Mouse (Mus musculus) heart, postnatal 36 days (tissue): ENCODE measurements around the gene Sptlc2. TPM values are rescaled to one million over a fixed set of nuclear protein-coding genes. Genes with fewer than 3 reads are reported as not detected.
A peak's percentile ranks its signal among the peaks of the same experiment; 100 is the strongest.

Experiments used
- DNase-seq, 2 experiments: peaks; one replicate each; pipeline ENCODE4 v3.0.0; 2021 to 2022
- intact Hi-C: fragments of 180-260 bp; cut with DNase I; formaldehyde crosslinking; loops from one replicate; pipeline ENCODE4 v1.15.1; 2025
- total RNA-seq, 2 experiments: library from RNA; stranded (reverse); gene quantifications; 2 replicates each; pipeline ENCODE4 v1.2.3; 2021

Gene Sptlc2
- total RNA-seq, 2 experiments from 2014 or later: 27.2 to 28.8 TPM

DNA sequence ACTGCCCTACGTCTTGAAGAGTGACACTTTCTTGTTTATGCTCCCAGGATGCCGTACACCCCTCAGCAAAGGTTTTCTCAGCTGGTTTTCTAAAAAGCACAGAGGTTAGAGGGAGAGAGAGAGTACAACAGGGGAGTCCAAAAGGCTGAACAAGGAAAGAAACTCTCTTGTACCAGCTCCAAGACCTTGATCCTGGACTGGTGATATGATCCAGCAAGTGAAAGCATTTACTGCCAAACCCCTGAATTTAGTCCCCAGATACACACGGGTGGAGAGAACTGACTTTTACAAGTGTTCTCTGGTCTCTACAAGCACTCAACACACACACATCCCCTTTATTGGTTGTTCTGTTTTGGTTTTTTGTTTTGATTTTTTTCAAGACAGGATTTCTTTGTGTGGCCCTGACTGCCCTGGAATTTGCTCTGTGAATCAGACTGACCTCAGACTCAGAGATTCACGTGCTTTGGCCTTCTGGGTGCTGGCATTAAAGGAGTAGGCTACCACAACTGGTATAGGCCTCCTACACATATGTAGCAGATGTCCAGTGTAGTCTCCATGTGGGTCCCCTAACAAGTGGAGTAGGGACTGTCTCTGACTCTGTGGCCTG, 9.8 kb upstream of the Sptlc2 start:
- intact Hi-C loops: no loop called here
- no peak for DNase-seq

DNA sequence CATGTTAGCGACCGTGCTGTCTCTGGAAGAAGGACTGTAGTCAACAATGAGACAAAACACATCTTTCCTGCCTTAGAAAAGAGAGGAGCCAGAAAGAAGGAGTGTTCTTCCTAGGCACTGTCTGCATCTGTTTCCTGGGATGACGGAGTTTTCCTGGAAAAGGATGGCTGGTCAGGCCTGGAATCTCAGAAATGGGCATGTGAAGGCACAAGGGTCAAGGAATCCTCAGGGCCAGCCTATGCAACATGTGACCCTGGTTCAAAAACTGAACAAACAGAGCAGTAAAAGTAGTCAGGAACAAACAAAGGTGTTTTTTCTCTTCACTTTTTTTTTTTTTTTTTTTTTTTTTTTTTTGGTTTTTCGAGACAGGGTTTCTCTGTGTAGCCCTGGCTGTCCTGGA, 9.0 kb upstream of the Sptlc2 start:
- intact Hi-C loops: no loop called here
- DNase-seq: no peak

DNA sequence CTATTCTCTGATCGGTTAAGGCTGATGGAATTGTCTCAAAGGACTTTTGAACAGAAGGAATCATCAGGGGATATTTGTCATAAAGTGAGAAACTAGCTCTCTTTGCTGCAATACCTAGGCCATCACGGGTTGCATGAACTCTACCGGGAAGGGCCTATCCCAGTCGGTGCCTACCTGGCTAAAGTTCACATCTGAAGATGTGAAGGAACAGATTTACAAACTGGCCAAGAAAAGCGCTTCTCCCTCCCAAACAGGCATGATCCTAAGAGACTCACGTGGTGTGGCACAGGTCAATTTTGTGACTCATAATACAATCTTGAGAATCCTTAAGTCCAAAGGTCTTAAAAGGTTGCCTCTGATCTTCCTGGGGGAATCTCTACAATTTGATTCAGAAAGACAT, 6.2 kb upstream of the Sptlc2 start:
- intact Hi-C loops: no loop called here
- DNase-seq: no peak

DNA sequence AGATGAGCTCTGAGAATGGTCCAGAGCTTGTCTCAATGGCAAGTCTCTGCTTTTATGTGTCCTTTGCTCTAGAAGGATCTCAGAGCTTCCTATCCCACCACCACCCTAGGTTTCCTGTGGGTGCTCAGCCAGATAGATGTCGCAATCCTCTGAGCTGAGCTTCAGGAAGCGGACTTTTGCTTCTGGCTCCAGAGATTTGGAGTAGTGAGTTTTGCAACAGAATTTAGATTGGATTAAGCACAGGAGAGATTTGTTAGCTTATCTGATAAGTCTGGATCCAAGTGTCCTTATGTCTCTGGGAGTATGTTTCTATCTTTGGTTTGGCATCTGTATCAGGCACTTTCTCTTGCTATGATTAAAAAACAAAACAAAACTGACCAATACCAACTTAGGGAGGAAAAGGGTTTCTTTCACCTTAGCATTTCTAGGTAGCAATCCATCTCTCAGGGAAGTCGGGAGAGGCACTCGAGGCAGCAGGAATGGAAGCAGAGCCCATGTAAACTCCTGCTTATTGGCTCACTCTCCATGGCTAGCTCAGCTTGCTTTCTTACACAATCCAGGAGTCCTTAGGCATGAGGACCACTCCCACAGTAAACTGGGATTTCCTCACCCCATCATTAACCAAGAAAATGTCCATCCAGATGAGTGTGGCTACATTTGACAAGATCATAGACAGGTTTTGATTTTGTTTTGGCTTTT, 5.4 kb upstream of the Sptlc2 start:
- intact Hi-C loops: loop anchor here (2.0 kb wide), 1 partner anchor 13 kb away; no protein-coding TSS in a partner anchor
- DNase-seq: peak; percentile 59 to 61

DNA sequence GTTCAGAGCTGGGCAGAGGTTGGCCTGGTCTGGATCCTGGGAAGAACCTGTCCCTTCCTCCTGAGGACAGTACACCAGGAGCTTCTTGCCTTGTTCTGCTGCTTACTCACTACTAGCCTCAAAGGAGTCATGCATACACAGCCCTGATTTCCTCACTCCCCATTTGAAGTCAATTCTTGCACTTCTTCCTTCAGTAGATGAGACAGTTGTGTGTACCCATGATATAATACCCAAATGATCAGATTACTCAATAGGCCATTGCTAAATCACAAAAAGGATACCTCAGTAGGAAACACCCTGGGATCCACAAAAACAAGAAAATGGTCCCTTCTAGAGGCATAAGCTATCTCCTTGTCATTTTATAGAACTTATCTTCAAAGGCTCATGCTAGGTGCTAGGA, 3.2 kb upstream of the Sptlc2 start:
- intact Hi-C loops: no loop called here
- DNase-seq: no peak

DNA sequence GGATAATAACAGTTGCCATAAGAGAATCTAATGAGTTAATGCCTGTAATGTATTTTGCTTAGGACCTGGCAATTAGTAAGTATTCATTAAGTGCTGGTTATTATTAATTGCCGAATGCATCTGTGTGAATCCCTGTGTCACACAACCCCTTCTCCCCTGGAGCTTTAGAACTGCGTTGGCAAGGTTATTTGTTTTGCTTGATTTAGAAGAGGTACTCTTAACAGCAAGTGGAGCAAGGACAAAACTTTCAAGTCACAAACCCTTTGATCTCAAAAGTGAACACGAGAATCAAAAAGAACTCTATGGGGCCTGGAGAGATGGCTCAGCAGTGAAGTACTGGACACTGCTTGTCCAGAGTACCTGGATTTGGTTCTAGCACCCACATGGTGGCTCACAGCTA, 1.1 kb upstream of the Sptlc2 start:
- intact Hi-C loops: no loop called here
- DNase-seq: no peak

DNA sequence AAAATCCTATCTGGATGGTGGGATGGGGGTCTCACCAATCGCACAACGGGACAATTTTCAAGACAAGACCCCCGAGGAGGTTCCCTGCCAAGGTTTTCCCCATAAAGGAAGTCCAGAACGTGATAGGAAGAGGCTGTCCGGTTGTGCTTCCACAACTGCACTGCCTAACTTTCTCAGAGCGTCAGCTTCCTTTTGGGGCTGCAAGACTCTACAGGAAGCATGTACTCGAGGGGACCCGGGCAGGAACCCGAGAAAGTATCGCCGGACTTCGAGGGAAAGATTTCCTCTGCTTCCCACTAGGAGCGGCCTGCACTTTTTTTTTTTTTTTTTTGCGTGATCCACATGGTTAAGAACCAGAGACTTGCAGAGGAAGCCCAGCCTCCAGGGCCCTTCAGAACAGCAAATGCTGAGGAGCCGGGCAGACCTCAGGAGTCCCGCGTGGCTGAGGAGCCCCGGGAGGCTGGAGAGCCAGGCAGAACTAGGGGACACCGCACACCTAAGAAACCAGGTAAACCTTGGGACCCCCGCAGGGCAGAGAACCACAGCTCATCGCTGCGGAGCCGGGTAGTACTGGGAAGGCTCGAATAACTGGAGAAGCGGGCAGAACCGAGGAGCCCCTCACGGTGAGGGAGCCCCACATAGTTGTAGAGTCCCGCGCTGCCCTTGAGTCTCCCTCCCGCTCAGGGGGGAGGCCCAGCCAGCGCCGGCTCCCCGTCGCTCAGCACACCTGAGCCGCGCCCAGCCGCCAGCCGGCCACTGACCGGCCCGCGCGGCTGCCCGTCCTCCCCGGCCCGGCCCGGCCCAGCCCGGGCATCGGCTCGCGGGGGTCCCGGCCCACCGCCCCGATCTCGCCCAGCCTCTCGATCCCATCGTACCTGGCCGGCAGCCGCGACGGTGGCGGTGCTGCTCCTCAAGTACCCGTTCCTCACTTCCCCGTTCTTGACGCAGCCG, 709 bp downstream of the Sptlc2 start:
- peak; percentile 47 to 48 for DNase-seq
- intact Hi-C loops: no loop called here

DNA sequence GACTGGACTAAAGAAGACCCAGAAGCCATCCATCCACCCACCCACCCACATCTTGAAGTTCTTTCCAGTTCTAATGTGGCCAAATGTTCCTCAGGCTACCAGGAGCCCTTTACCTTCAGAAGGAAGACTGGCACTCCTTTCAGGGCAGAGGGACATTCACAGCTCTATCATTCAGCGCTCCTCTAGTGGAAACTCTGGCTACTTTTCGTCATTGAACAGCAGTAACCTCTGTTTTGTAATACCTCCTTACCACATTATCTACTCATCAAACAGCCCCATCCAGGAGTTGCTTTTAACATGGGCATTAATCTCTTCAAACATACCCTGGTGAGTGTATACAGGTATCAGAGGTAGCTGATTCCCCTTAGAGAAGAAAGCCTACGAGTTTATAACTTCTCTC, 3.1 kb downstream of the Sptlc2 start:
- intact Hi-C loops: no loop called here
- DNase-seq: no peak

DNA sequence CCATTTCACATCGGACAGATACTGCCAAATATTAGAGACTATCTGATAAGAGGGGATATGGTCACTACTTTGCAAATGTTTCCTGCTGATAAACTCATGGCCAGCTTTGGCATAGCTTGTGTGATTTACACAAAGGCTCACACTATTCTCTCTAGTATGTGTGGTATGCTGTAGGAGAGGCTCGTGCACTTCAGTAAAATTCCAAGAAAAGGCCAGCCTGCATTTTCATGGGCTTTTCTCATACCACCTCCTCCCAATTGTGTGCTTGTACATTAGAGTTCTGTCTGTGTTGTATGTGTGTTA, 6.8 kb downstream of the Sptlc2 start:
- no peak for DNase-seq
- intact Hi-C loops: no loop called here

DNA sequence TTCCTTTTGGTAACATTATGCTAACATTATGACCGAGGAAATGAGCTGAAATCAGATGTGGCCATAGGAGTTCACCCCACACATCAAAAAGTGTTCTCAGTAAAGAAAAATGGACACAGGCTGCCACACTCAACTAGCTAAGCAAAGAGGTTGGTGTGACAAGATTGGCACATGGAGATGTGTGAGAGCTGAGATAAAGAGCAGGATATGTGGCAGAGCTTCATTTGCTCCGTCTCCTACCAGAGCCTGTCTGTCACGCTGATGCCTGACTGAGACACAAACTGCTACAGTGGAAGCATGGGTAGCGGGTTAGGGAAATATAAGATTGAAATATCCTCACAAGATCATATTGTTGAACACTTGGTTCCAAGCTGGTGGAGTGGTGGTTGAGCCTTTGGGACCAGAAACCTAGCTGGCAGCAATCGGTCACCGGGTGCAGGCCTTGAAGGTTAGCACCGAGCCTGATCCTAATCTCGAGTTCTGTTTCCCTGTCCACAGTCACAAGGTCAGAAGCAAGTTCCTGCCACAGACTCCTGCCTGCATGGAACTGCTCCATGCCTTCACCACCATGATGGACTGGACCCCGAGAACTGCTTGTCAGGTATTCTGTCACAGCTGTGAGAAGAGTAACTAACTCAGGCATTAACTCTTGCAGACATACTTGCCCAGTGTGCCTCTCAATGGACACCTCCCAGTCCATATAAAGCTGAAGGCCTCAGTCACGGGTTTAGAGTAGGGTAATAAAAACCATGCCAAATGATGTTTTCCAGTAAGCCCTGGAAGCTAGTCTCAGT, 7.4 kb downstream of the Sptlc2 start:
- intact Hi-C loops: no loop called here
- no peak for DNase-seq

DNA sequence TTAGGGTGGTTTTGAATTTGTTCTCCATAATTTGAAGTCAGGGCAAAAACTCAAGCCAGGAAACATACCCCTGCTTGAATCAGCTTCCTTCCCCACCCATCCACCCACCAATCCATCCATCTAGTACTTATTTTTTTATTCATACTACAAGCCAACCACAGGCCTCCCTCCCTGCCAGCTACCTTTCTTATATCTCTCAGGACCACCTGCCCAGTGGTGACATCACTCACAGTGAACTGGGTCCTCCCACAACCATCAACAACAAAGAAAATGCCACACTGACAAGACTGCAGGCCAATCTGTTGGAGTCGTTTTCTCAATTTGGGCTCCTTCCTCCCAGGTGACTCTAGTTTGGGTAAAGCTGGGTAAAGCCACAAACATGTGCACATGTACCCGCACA, 8.7 kb downstream of the Sptlc2 start:
- intact Hi-C loops: no loop called here
- no peak for DNase-seq

DNA sequence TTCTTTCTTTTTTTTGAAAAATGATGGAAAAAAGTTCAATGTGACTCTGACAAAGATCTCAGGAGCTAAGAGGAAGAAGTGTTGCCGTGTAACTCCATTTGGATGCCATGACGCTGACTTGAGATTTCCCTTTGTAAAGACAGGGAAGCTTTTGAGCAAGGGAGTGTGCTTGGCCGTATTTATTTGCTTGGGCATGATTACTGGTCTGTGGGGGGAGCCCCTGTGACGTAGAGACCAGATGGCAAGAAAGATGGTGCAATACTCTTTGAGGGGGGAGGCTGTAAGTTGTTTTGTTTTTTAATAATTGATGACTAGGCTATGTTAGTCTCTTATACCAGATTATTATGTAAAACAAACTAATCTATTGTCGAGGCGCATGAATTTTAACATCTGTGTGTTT, 14.0 kb downstream of the Sptlc2 start:
- no peak for DNase-seq
- intact Hi-C loops: no loop called here

DNA sequence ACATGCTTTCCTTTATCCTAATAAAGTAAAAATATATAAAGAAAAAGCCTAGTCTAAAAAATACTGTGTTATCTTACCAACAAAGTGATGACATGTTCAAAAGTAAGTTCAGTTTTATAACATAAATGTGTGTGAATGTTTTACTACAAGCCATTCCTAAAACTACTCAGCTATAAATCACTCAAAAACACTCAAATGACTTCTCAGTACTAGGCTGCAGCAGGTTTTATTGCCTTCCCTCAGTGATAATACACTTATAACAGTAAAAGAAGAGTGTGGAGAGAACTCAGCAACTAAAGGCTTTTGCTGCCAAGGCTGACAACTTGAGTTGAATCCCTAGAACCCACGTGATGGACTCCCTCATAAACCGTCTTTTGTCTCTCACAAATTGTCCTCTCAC, 18.8 kb downstream of the Sptlc2 start:
- DNase-seq: no peak
- intact Hi-C loops: no loop called here

DNA sequence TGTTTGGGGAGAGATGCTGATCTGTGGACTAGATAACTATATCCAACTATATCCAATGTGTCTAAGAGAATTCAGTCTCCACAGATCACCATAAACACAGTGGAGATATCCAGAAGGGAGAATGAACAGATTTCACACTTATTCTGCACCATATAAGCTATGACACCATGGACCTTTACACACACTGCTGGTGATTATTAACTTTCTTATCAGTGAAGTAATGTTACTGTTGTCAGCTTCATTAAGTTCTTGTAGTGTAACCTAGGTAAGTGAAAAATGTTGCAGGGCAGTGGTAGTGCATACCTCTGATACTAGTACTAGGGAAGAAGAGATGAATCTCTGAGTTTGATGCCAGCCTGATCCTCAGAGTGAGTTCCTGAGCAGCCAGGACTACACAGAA, 20.1 kb downstream of the Sptlc2 start:
- intact Hi-C loops: no loop called here
- no peak for DNase-seq

DNA sequence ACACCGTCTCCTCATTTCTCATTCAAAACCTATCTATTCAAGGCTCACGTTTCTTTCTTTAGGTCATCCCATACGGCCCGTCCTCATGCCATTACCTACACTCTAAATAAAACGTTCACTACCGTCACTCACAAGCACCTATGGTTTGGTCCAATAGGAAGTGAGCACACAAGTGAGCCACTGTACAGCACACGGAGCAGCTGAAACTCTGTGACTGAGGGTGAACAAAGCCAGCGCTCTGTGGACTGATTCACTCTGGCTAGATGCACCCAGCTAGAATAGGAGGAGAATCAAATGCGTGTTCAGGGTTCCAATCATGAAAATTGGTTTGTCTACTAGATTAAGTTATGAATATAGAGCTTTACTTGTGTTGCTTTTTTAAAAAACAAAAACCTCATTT, 22.5 kb downstream of the Sptlc2 start:
- DNase-seq: no peak
- intact Hi-C loops: no loop called here

DNA sequence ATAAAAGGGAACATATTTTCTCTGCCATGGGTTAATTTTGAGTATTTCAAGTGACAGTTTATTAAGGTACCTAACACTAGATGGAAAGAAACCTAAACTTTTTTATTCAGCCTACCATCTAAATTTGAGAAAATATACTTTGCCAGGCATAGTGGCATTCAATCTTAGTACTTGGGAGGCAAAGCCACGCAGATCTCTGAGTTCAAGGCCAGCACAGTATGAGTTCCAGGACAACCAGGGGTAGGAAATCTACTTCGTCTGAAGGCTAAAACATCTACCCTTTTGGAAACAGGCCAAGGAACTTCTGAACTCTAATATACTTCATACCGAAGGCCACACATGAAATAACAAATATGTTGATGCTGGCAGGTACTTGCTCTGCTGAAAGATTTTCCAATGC, 26.0 kb downstream of the Sptlc2 start:
- intact Hi-C loops: no loop called here
- DNase-seq: no peak

DNA sequence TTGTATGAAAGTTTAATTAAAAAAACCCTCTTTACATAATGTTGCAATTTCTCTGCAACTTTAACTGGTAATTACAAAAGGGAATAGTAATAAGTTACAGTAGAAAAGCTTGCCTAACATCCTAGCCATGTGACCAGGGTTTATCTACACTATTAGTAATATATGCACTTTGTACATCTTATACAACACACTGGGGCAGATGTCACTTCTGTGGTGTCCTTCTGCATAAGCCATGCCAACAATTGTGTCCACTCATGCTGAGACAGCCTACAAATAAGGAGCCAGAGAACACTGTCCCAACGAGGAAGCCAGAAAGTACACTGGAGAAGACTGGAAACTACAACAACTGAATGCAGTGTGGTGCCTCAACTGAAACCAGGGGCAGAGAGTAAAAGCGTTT, 40.1 kb downstream of the Sptlc2 start:
- intact Hi-C loops: no loop called here
- DNase-seq: no peak

DNA sequence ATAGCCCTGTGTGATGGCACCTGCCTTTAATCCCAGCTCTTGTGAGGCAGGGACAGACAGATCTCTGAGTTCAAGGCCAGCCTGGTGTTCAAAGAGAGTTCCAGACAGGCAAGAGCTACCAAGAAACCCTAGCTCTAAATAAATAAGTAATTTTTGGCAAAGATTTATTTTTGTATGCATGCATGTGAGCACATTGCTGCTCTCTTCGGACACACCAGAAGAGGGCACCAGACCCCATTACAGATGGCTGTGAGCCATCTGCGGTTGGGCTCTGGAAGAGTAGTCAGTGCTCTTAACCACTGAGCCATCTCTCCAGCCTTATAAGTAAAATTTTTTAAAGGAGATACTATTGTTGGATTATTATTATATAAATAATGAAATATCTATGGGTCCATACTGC, 40.6 kb downstream of the Sptlc2 start:
- DNase-seq: peak in 1 of 2 experiments; percentile 11
- intact Hi-C loops: no loop called here

DNA sequence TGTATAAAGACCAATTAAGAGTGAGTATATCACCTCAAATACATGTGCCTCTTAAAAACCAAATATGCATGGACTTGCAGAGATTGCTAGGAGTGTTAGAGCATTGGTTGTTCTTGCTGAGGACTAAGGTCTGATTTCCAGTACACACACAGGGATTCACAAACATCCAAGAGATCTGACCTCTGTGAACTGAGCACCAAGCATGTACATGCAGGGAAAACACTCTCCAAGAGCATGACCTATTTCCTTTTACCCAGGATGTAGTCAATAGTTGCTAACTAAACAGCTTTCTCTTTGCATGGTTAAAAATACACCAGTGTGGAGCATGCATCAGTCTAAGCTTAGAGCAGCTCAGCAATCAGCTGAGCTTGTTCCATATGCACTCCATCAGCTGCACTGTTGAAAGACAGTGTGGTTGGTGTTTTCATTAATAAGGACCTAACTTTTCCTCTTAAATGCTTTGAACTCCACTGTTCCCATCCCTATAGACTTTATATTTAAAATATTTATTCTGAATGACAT, 45.0 kb downstream of the Sptlc2 start:
- intact Hi-C loops: no loop called here

DNA sequence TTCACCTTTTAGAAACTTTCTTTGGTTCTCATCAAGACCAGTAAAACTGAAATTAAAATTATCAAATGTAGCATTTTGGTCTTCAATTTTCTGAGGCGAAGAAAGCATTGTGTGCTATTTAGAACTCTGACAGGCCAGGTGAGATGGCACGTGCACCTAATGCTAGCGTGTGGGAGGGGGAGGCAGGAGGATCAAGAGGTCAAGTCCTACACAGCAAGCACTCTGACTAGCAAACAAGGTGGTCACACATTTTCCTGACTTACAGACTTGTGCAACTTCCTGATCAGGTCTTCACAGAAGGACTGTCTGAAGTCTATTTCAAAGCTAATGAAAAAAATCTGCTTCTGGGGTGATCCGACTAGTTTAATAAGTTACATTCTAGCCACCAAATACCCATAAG, 50.1 kb downstream of the Sptlc2 start:
- no peak for DNase-seq
- intact Hi-C loops: loop anchor here (10.0 kb wide), 1 partner anchor 573 kb away; no protein-coding TSS in a partner anchor

More for the DNA sequence above, 45.0 kb downstream of the Sptlc2 start:
- DNase-seq: no peak

DNA sequence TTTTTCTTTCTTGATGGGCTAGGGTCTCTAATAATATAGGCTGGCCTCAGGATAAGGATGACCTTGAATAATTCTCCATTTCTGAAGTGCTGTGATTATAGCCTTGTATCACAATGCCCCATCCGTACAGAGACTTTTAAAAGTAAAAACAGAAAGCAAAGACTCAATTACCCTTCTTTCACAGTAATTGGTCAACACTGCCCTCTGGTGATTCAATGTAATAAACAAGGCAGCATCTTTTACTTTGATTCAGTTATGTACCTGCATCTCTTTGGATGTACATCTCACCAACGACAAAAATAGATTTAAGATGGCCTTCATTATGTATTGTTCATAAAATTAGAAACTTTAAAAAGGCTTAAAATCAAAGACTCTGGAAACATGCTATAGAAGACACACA, 53.3 kb downstream of the Sptlc2 start:
- no peak for DNase-seq
- intact Hi-C loops: loop anchor here (5.0 to 10.0 kb wide), 2 partner anchors 203 to 570 kb away; no protein-coding TSS in a partner anchor
